Mouse (Mus musculus) brain, embryonic 18.5 days (tissue): ENCODE measurements at regions not wholly inside any gene's neighbourhood (a gene's known extent, or its start where the extent isn't known, plus 50 kb on each side); places are given as distances from the start of the nearest gene placed in this dataset.

Experiments
- DNase-seq: peaks from one replicate; pipeline ENCODE4 v3.0.0-alpha.2; 2012; ENCODE audit warnings: low read depth, low spot score

DNA sequence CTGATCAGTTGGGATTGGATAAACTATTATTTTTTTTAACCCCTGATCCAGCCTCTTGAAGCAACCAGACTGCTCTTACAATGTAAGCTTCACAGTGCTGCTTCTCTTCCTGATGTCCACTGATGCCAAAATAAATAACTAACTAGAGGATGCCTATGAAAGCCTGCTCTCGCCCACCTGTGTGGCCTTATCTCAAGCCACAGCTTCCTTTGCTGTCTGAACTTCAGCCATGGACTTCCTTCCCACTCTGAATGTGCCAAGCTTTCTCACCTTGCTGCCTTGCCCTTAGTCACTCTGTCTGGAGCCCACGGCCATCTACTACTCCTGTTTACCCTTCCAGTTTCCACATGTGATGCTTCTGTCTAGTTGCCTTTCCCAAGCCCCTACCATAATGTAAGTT, 559.6 kb downstream of the Dhx35 start:
- no peak for DNase-seq

DNA sequence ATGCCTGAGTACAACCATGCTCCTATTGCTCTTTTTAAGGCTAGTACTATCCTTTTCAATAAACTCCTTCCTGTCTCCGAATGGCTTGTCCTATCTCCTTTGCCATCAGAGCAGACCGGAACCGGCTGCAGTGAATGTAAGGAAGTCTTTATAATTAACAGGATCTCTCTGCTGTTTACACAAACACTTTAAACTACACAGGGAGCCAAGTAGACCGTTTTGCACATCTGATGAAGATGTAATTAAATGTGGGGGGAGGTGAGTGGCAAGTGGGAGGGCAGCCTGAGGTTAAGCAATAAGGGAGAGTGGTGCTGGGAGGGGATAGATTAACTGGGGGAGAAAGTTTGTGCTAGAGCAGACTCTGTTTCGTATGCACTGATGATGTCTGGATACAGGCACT, 561.9 kb downstream of the Dhx35 start:
- no peak for DNase-seq

DNA sequence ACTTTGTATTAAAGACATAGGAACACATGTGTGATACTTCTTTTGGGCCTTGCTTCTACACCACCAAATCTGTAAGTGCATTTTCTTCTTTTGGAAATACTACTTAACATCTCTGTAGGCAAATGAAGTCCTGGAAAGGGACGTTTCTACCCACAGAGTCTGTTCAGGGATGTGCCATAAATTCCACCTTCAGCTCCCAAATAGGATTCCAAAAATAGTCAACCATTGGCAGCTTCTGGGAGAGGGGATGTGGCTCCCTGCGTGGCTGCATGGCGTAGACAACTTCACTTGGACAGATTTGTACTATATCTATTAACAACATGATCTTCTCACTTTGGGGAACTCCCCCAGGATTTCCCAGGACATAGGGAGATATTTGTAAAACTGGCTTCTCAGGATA, 566.8 kb downstream of the Dhx35 start:
- DNase-seq, result no peak

DNA sequence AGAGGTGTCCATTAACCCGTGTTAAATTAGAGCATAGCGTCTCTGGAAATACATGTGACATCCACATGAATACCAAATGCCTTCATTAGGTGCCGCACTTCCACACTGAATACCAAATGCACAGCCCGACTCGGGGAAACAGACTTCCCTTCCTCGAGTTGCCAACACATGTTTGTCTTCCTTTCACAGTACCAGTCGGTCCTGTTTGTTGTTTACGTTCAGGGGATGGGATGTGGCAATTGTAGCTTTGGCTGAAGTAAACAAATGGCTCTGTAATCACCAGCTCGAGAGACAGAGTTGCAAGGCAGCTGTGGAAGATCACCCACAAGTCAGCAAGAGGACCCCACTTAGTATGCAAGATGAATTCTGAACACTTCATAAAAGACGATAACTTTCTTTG, 598.3 kb downstream of the Dhx35 start:
- DNase-seq, result no peak

- DNase-seq, result no peak
Observed at GRCm38 (mm10) chr2:159401421-159402100, 607.0 kb downstream of the Dhx35 start.

- no peak for DNase-seq
Observed at GRCm38 (mm10) chr2:159404940-159405339, 610.3 kb downstream of the Dhx35 start.

DNA sequence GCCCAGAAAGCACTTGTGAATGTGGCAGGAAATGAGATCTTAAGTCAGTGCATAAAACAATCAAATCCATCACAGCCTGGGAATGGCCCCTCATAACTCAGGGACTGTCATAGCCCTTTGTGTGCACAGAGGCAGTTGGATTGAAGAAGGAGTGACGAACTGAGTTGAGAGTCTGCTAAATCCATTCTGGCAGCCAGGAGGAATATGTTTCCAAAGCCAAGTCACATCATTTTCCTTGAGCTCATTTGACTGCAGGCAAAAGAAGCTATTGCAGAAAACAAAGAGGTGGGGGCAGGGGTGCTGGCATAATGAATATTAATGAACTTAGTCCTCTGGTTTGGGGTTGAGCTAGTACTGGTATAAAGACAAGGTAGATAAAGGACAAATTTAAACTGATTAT, 620.0 kb downstream of the Dhx35 start:
- DNase-seq, result no peak

DNA sequence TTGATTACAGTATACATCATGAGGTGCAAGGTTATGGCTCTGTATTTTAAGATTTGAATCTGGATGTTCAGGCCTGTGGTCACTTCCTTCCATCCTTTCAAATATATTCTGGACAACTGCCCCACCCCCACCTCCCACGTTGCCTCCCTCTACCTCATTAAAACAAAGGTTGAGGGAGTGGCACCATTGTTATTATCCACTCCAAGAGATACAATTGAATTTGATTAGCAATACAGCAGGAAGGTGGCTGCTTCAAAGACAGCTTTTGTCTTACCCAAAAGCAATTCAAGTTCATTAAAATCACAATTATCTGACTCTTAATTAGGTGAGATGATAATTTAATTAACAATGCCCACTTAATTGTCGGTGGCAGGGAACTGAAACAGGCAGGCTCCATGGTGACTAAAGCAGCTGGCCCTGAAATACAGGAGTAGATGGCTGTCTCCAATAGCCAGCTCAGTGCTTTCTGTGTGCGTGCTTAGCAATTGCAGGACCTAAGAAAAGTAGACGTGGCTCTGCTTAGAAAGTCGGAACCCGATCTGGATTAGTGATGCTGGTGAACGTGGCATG, 623.8 kb downstream of the Dhx35 start:
- no peak for DNase-seq

- no peak for DNase-seq
Observed at GRCm38 (mm10) chr2:159422281-159422937, 627.8 kb downstream of the Dhx35 start.

DNA sequence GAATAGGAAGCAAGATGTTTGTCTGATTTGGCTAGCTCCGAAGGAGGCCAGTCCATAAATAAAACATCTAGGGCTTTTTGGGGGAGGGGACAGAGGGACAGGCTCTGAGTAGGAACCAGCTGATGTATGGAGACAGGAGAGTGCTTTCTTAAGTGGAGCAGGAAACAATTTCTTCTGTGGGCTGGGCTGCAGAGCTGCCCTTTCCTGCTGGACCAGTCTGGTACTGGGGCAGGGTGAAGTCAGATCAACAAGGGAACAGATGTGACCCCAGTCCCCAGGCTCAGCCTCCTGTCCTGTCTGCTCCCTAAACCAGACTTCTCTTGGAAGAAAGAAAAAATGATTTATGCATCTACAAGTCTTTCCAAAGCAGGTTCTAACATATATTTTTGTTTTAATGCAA, 633.6 kb downstream of the Dhx35 start:
- DNase-seq, result no peak

DNA sequence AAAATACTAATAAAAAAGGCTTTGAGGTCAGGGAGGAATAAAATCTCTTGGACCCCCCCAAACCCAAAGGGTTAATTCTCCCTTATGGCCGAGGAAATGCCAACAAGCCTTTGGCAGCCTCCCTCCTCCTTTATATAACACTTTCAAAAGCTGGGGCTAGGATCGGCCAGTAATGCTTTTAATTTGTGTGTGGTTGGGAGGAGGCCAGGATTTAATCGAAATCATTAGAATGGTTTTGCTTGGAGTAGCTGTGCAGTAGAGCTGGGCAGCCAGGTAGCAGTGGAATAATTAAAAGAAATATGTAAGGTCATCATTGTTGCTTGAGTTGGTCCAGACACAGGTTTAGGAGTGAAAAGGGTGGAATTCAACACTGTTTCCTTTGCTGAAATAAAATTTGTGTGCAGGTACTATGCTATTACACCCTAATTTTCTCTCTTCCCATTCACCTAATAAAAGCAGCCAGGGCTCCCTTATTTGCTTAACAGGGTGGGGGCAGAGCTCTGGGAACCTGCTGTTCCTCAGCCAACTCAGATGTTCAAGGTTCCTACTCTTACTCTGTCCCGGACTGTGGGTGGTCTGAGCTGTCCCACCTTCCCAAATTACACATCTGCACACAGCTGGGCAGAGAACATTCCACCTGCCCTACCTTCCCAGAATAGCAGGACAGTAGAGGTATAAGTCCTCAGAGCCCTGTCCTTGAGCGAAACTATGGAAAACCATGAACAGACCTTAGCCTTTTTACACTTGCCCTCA, 636.1 kb downstream of the Dhx35 start:
- no peak for DNase-seq

GRCm38 (mm10) chr2:159438961-159439360, 644.4 kb downstream of the Dhx35 start:
- no peak for DNase-seq

- no peak for DNase-seq
Observed at GRCm38 (mm10) chr2:159443581-159443980, 649.0 kb downstream of the Dhx35 start.

GRCm38 (mm10) chr2:159446434-159446833, 651.8 kb downstream of the Dhx35 start:
- DNase-seq, result no peak

DNA sequence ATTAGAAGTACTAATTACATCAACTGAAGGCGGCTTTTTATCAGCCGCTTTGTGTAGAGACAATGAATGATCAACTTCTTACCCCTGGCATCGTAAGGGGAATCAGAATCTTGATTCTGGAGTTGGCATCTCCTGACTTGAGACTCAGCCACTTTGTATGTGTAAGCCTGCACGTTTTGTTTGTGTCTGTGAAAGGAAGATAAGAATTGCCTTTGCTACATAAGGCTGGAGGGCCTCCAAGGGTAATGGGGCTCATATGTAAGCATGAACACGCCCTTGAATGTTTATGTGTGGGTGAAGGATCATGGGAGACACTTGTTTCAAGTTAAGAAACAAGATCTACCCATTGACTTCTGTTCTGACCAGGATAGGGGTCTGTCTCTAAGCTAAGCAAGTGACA, 652.3 kb downstream of the Dhx35 start:
- DNase-seq, result no peak

GRCm38 (mm10) chr2:159448976-159449375, 654.4 kb downstream of the Dhx35 start:
- DNase-seq, result no peak

DNA sequence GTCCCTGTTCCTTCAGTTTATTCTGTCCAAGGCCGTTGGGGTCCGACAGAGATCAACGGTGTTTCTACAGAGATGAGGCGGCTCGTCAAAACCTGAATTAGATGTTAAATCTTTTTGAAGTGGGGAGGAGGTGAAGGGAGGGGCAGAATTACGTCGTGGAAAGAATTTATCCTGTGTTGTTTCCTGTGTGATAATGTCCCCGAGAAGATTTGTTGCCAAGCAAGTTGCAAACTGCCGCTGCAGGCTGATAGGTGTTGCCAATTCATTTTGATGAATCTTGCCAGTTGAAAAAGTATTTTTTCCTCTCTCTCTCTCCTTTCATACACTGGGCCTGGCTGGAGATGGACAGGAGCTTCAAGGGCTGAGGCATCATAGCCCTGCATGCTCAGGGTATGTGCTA, 656.8 kb downstream of the Dhx35 start:
- no peak for DNase-seq

DNA sequence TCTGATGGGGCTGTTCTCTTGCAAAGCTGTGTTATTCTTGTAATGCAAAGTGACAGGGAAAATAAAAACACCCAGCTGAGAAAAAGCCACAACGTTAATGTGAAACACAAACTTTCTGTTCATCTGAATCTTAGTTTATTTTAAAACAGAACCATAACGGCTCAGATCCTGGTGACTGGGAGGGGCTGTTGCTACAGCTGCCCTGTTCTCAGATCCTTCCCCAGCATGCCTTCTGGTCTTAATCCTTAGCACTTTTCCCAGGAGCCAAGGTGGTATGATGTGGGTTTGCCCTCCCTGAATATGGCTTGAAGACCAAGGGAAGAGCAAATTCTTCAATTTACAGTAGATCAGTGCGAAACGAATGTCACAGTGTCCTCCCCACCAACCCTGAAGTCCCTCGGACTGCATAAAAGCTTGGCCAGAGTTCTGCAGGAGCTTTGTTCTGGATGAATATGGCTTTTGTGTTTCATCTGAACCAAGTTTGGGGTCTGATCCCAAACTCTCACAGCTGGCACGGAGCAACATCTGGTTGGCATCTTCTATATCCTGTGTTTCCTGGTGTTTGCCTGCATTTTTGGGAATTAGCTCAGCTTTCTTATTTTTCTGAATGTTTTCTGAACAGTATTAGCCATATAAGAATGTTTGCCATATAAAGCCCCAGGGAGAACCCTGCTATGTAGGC, 686.9 kb downstream of the Dhx35 start:
- DNase-seq, result no peak

DNA sequence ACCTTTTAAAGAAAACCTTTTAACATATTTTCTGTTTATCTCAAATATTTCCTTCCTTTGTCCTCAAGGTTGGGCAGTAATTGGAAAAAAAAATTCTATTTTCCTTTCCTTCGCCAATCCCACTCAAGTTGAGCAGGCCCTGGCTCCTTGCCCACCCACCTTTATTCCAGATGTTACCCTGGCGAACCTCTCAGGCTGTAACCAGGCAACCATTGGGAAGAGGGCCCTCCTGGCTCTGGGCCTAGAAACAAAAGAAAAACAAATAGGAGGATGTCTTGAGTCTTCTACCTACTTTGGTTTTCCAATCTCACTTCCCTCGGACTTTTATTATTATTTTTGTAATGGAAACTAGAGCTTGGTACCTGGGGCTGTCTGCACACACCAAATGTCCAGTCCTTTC, 696.5 kb downstream of the Dhx35 start:
- DNase-seq, result no peak

- DNase-seq, result no peak
Observed at GRCm38 (mm10) chr2:159498691-159499090, 704.1 kb downstream of the Dhx35 start.

- DNase-seq, result no peak
Observed at GRCm38 (mm10) chr2:159501039-159501438, 706.4 kb downstream of the Dhx35 start.

DNA sequence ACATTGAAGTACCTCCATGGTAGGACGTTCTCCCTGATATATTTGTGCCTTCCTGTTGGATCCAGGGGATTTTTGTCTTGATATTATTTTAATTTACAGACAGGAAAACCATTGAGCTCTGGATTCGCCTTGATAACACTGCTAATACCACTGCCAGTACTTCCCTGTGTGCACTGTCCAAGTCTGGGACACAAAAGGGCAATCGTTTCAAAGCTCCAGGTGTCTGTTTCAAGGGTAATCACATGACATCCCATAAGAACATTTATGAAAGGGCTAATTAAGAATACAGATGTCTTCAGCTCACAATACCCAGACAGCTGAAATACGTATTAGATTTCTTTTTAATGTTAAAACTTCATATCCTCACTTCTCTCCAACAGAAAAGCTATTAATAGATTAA, 724.5 kb downstream of the Dhx35 start:
- DNase-seq, result no peak
